Mouse (Mus musculus) gastrocnemius, postnatal 10 days (tissue): ENCODE measurements at regions not wholly inside any gene's neighbourhood (a gene's known extent, or its start where the extent isn't known, plus 50 kb on each side); places are given as distances from the start of the nearest gene placed in this dataset.

Experiments used
- DNase-seq: peaks from one replicate; pipeline ENCODE4 v3.0.0; 2021; ENCODE audit warnings: mixed read lengths

- no peak for DNase-seq
Measured at GRCm38 (mm10) chr3:149357903-149358569, 367.7 kb upstream of the Adgrl2 start.

DNA sequence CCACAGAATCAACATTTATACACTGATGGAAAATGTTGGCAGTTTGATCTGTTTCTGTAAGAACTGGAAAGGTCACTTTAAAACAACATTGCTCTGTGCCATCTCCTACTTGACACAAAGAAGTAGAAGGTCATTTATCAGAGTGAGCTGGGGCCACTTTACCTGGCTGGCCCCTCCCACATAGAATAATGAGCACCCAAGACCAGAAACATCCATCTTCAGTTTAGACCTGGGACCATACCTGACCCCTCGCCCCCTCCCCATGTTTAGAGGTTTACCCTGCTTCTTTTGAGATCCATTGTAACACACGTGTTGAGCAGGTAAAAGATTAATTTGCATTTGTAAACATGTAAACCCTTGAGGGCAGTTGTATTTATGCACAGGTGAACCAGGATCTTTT lies 366.8 kb upstream of the Adgrl2 start:
- DNase-seq = no peak

DNA sequence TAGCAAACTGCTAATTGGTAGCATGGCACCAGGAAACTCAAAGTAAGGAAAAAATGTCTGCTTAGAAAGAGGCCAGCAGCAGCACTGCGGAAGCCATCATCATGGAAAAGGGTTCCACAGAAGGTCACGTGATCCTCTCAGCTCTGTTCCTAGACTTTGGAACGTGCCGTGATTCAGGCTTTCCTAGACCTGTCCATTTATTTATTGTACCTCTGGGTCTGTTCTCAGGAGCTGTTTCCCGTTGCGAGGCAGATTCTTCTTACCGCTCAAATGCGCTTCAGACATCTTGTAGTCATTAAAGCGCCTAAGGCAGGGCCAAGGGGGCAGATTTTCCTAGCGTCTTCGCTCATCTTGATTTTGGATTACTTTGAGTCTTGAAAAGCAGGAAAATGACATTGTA lies 365.0 kb upstream of the Adgrl2 start:
- no peak for DNase-seq

- no peak for DNase-seq
Measured at GRCm38 (mm10) chr3:149353958-149354357, 363.6 kb upstream of the Adgrl2 start.

GRCm38 (mm10) chr3:149352546-149352945 lies 362.2 kb upstream of the Adgrl2 start:
- no peak for DNase-seq

DNA sequence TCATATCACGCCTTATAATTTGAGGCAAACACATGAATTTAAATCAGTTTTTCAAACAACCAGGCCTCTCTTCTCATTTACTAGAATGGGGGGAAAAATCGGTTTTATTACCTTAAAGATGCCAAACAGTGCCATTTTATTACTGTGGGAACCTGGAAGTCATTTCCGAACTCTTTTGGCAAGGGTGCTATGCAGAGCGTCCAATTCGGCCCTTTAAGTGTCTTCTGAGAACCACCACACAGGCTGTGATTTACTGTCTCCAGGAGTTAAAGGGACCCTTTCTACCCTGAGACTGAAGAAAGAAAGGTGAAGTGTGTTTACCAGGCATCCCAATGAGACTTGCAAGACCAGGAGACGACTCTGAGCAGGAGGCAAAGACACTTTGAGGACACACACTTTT lies 359.4 kb upstream of the Adgrl2 start:
- no peak for DNase-seq

DNA sequence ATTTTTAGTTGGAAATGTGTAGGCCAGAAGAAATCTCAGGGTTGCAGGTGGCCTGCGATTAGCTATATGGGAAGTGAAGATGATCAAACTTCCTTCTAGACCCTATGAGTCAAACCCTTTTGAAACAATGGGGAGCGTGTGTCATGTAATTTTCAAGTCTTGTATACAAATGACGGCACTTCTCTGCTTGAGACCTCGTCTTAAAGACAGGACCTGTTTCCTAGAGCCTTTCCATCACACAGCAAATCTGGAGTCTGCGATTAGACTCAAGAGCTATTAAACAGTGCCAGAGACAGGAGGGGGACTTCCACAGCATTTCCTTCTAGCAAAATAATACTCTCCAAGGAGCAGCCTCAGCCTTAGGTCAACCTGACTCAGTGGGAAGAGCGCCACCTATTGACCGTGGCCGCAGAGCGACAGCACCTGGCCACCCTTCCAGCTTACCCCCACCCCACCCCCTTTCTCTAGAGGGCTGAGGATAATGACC lies 358.9 kb upstream of the Adgrl2 start:
- peak; percentile 66 for DNase-seq

- no peak for DNase-seq
Measured at GRCm38 (mm10) chr3:149348459-149348971, 358.2 kb upstream of the Adgrl2 start.

- DNase-seq = no peak
Measured at GRCm38 (mm10) chr3:149347241-149347992, 357.1 kb upstream of the Adgrl2 start.

- no peak for DNase-seq
Measured at GRCm38 (mm10) chr3:149342511-149342910, 352.2 kb upstream of the Adgrl2 start.

GRCm38 (mm10) chr3:149339374-149339753 lies 349.0 kb upstream of the Adgrl2 start:
- DNase-seq = no peak

GRCm38 (mm10) chr3:149338684-149339373 lies 348.5 kb upstream of the Adgrl2 start:
- DNase-seq = no peak

GRCm38 (mm10) chr3:149335259-149335658 lies 344.9 kb upstream of the Adgrl2 start:
- DNase-seq = no peak

- DNase-seq = no peak
Measured at GRCm38 (mm10) chr3:149333607-149334006, 343.3 kb upstream of the Adgrl2 start.

- no peak for DNase-seq
Measured at GRCm38 (mm10) chr3:149333131-149333530, 342.8 kb upstream of the Adgrl2 start.

DNA sequence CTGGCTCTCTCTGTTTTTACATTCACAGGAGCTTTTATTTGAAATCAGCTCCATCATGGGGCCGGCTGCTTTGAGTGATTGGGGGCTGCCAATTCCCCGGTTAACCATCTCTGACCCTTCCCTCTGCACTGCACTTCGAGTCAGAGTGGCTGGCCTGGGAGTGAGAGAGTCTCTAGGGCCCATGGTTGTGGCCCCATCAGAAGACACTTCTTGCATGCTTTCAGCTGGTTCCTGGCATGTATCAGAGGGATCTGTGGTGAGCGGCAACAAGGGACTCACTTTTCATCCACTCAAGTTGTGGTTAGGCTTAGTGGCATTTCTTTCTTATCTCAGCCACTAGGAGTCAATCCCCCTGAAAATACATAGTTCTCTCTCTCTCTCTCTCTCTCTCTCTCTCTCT lies 341.8 kb upstream of the Adgrl2 start:
- DNase-seq = no peak

DNA sequence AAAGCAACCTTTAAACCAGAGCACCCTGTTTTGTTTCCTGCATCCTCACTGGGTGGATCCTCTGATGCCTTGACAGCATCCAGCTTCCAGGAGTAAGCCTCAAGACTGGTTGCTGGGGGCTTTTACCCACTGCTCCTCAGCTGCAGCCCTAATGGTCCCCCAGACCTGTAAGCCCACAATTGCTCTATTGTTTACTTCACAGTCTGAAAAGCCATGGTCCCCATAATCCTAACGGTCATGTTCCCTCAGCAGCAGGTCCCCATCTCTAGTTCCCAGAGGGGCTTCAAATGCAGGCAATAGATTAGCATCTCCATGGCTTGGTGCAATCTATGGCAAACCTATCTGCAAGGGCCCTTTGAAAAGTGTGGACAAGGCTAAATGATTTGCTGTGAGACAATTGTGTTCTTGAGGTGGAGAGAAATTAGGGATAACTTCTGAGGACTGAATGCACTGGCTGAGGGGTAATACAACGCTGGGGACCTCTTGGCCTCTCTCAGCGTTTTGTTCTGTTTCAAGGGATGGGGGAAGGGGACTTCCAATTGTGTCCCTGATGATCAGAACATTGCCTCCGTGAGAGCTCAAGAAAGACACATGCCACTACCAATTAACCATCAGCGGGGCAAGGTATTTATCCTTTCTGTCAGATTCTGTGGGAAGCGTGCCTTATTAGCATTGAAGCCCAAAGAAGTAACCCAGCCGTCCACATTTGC lies 341.1 kb upstream of the Adgrl2 start:
- DNase-seq = no peak

- no peak for DNase-seq
Measured at GRCm38 (mm10) chr3:149330716-149331115, 340.4 kb upstream of the Adgrl2 start.

- DNase-seq = no peak
Measured at GRCm38 (mm10) chr3:149330041-149330440, 339.7 kb upstream of the Adgrl2 start.

GRCm38 (mm10) chr3:149329615-149330014 lies 339.3 kb upstream of the Adgrl2 start:
- DNase-seq = no peak

DNA sequence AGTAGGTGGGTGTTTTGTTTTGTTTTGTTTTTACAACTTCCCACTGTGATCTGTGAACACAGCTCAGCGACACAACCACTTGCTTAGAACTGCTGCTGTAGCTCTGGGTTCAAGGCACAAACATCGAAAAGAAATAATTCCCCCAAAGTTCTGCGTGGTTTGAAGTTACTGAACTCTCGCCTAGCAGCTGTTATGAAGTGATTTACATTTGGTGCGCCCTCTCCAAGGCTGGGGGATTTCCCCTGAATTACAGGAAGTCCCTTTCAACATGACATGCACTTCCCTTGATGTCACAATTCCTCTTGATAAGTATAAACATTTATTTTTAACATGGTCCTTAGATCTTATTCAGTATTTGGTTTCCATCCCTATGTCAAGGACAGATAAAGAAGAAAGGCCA lies 336.3 kb upstream of the Adgrl2 start:
- no peak for DNase-seq

- no peak for DNase-seq
Measured at GRCm38 (mm10) chr3:149324088-149324487, 333.7 kb upstream of the Adgrl2 start.
